Mouse (Mus musculus): ENCODE results near the gene Samd4. TPM values are rescaled to one million over a fixed set of nuclear protein-coding genes. Genes with fewer than 3 reads are reported as not detected.

Gene Samd4
- polyA plus RNA-seq, 1 experiment: 17.6 TPM

GRCm38 (mm10) chr14:46941896-46942812 is 59.5 kb downstream of the Samd4 start:
- Histone ChIP-seq H3K4me3 (ENCODE audit: low read depth, low read length) (no peak overlapping the region), H3K27ac (ENCODE audit: insufficient read depth, low read length) (no peak overlapping the region), H3K27me3 (ENCODE audit: control insufficient read depth, insufficient read depth, low read length, poor library complexity, severe bottlenecking) (no peaks in the 10 kb centered on the region), H3K9ac (ENCODE audit: low read depth, poor library complexity, severe bottlenecking) (no peak overlapping the region), H3K9me3 (replicated peaks; ENCODE audit: control insufficient read depth, insufficient read depth, low read length, poor library complexity, severe bottlenecking) (no peaks in the 10 kb centered on the region), H3K36me3 (ENCODE audit: control insufficient read depth, insufficient read depth, low read length, poor library complexity, severe bottlenecking) (no peaks in the 10 kb centered on the region), H3K4me1 (ENCODE audit: control insufficient read depth, insufficient read depth, low read length) (no peaks in the 10 kb centered on the region)
- TF ChIP-seq CTCF (IDR thresholded peaks at IDR 0.05; ENCODE audit: low read depth, low read length) (no peak), POLR2A (IDR thresholded peaks at IDR 0.05; ENCODE audit: insufficient read depth, low read length) (no peak), EP300 (IDR thresholded peaks at IDR 0.05; ENCODE audit: insufficient read depth, low read depth, low read length) (no peak)

GRCm38 (mm10) chr14:46944411-46944810 is 61.8 kb downstream of the Samd4 start:
- Histone ChIP-seq H3K27me3 (ENCODE audit: control insufficient read depth, insufficient read depth, low read length, poor library complexity, severe bottlenecking) (no peaks in the 10 kb centered on the region; the same call in 1 of the 2 replicates), H3K9ac (ENCODE audit: low read depth, poor library complexity, severe bottlenecking) (no peak overlapping the region), H3K36me3 (ENCODE audit: control insufficient read depth, insufficient read depth, low read length, poor library complexity, severe bottlenecking) (no peaks in the 10 kb centered on the region), H3K4me3 (ENCODE audit: low read depth, low read length) (no peak overlapping the region), H3K27ac (ENCODE audit: insufficient read depth, low read length) (no peak overlapping the region), H3K4me1 (ENCODE audit: control insufficient read depth, insufficient read depth, low read length) (no peaks in the 10 kb centered on the region), H3K9me3 (replicated peaks; ENCODE audit: control insufficient read depth, insufficient read depth, low read length, poor library complexity, severe bottlenecking) (no peaks in the 10 kb centered on the region)
- no peak for TF ChIP-seq POLR2A (IDR thresholded peaks at IDR 0.05; ENCODE audit: insufficient read depth, low read length)
- no peak for TF ChIP-seq EP300 (IDR thresholded peaks at IDR 0.05; ENCODE audit: insufficient read depth, low read depth, low read length)
- TF ChIP-seq CTCF (IDR thresholded peaks at IDR 0.05; ENCODE audit: low read depth, low read length): no peak

GRCm38 (mm10) chr14:46945903-46946490 is 63.3 kb downstream of the Samd4 start:
- Histone ChIP-seq H3K4me3 (ENCODE audit: low read depth, low read length) (no peak overlapping the region), H3K9ac (ENCODE audit: low read depth, poor library complexity, severe bottlenecking) (no peak overlapping the region), H3K36me3 (ENCODE audit: control insufficient read depth, insufficient read depth, low read length, poor library complexity, severe bottlenecking) (no peaks in the 10 kb centered on the region), H3K27ac (ENCODE audit: insufficient read depth, low read length) (no peak overlapping the region), H3K4me1 (ENCODE audit: control insufficient read depth, insufficient read depth, low read length) (no peaks in the 10 kb centered on the region), H3K27me3 (ENCODE audit: control insufficient read depth, insufficient read depth, low read length, poor library complexity, severe bottlenecking) (no peaks in the 10 kb centered on the region; the same call in 1 of the 2 replicates), H3K9me3 (replicated peaks; ENCODE audit: control insufficient read depth, insufficient read depth, low read length, poor library complexity, severe bottlenecking) (no peaks in the 10 kb centered on the region)
- no peak for TF ChIP-seq CTCF (IDR thresholded peaks at IDR 0.05; ENCODE audit: low read depth, low read length)
- TF ChIP-seq POLR2A (IDR thresholded peaks at IDR 0.05; ENCODE audit: insufficient read depth, low read length): no peak
- no peak for TF ChIP-seq EP300 (IDR thresholded peaks at IDR 0.05; ENCODE audit: insufficient read depth, low read depth, low read length)

- no peak for TF ChIP-seq CTCF (IDR thresholded peaks at IDR 0.05; ENCODE audit: low read depth, low read length)
- TF ChIP-seq POLR2A (IDR thresholded peaks at IDR 0.05; ENCODE audit: insufficient read depth, low read length): no peak
- no peak for TF ChIP-seq EP300 (IDR thresholded peaks at IDR 0.05; ENCODE audit: insufficient read depth, low read depth, low read length)
- no peaks in the 10 kb centered on the region for H3K4me1 ChIP-seq (ENCODE audit: control insufficient read depth, insufficient read depth, low read length)
- no peak overlapping the region for H3K4me3 ChIP-seq (ENCODE audit: low read depth, low read length)
- no peak overlapping the region for H3K9ac ChIP-seq (ENCODE audit: low read depth, poor library complexity, severe bottlenecking)
- H3K36me3 ChIP-seq (ENCODE audit: control insufficient read depth, insufficient read depth, low read length, poor library complexity, severe bottlenecking): no peaks in the 10 kb centered on the region
- no peak overlapping the region for H3K27ac ChIP-seq (ENCODE audit: insufficient read depth, low read length)
- H3K9me3 ChIP-seq (replicated peaks; ENCODE audit: control insufficient read depth, insufficient read depth, low read length, poor library complexity, severe bottlenecking): no peaks in the 10 kb centered on the region
- no peaks in the 10 kb centered on the region; the same call in 1 of the 2 replicates for H3K27me3 ChIP-seq (ENCODE audit: control insufficient read depth, insufficient read depth, low read length, poor library complexity, severe bottlenecking)
Measured at GRCm38 (mm10) chr14:46947644-46948043, 65.0 kb downstream of the Samd4 start.

GRCm38 (mm10) chr14:46950527-46951384 is 68.1 kb downstream of the Samd4 start:
- no peak for TF ChIP-seq EP300 (IDR thresholded peaks at IDR 0.05; ENCODE audit: insufficient read depth, low read depth, low read length)
- TF ChIP-seq POLR2A (IDR thresholded peaks at IDR 0.05; ENCODE audit: insufficient read depth, low read length): no peak
- no peak for TF ChIP-seq CTCF (IDR thresholded peaks at IDR 0.05; ENCODE audit: low read depth, low read length)
- Histone ChIP-seq H3K9ac (ENCODE audit: low read depth, poor library complexity, severe bottlenecking) (no peak overlapping the region), H3K36me3 (ENCODE audit: control insufficient read depth, insufficient read depth, low read length, poor library complexity, severe bottlenecking) (no peaks in the 10 kb centered on the region), H3K27me3 (ENCODE audit: control insufficient read depth, insufficient read depth, low read length, poor library complexity, severe bottlenecking) (no peaks in the 10 kb centered on the region; the same call in 1 of the 2 replicates), H3K4me1 (ENCODE audit: control insufficient read depth, insufficient read depth, low read length) (no peaks in the 10 kb centered on the region), H3K9me3 (replicated peaks; ENCODE audit: control insufficient read depth, insufficient read depth, low read length, poor library complexity, severe bottlenecking) (no peaks in the 10 kb centered on the region), H3K4me3 (ENCODE audit: low read depth, low read length) (no peak overlapping the region), H3K27ac (ENCODE audit: insufficient read depth, low read length) (no peak overlapping the region)
